Mouse (Mus musculus): ENCODE data around the gene Add3. TPM values are rescaled to one million over a fixed set of nuclear protein-coding genes. Genes with fewer than 3 reads are reported as not detected.

Gene Add3
- 10 to 100 TPM; 93.4 to 93.5 TPM for total RNA-seq (2021)

DNA sequence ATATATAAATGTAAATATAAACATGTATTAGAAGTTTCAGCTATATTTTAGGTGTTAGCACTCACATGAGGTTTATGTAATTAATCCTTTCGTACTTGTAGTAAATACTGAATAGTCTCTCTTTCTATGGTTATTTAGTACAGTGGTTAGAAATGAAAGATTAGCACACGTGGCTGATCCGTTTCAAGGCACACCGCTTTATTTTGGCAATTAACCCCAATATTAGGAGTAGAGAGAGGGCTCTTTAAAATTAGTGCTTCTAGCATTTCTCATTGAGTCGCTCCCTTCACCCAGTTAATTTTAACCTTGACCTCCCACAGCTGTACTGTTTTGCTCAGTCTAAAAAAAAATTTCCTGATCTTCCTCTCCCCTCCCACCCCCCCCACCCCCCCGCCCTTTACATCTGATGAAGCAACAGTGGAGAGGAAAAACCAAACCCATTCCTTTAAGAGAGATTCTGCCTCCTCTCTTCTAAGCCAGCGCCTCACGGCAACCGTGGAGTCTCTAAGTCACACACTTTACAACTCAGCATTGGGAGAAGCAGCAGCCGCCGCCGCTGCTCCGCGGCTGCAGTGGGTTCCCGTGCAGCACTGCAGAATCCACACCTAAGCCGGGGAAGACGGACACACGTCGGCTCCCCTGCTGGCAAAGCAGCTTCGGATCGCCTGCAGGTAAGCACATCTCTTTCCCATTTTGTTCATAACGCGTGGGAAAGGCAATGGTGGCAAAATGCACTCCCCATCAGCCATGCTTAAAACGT, at the start of gene Add3:
Gene Add3, plus strand, starts transcription at position 400 of the 760 bp plus-strand sequence.
- peak; percentile 25 for DNase-seq
- intact Hi-C loops (cut with DNase I) = loop anchor here (5.0 kb wide), 1 partner anchor 103 kb away; no protein-coding TSS in a partner anchor

DNA sequence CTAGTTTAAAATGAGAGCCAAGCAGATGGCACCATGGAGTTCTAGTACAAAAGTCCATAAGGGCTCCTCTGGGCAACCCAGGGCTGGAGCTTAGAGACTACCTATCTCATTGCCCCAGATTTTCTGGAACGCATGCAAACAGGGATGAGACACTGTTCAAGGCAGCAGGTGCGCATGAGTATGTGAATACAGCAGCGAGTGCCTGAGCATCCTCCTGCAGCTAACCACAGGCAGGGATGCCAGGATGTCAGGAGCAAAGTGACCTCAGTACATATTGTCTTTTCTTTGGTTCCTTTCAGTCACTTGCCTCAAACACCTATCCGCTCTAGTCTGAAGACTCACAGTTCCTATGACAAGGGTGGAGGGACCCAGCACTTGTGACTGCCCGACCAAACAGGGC, 49.6 kb upstream of the Add3 start:
- intact Hi-C loops (cut with DNase I) = no loop called here
- no peak for DNase-seq

DNA sequence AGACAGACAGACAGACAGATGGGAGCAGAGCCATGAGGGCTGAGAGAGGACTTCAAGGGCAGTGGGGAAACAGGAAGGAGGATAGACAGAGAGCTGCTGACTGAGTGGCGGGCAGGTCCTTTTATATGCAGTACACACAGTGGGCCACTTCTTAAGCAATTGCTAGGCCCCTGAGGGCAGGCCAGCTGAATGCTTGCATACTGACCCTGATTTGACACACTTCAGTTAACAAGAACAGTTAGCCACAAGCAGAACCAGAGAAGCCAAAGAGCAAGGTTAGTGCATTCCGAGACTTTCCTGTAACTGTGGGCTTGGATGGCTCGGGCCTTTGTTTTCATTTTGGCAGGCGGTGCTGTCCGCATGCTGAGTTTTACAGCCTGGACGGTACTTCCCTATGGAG, 48.0 kb upstream of the Add3 start:
- intact Hi-C loops (cut with DNase I) = no loop called here
- DNase-seq = no peak

DNA sequence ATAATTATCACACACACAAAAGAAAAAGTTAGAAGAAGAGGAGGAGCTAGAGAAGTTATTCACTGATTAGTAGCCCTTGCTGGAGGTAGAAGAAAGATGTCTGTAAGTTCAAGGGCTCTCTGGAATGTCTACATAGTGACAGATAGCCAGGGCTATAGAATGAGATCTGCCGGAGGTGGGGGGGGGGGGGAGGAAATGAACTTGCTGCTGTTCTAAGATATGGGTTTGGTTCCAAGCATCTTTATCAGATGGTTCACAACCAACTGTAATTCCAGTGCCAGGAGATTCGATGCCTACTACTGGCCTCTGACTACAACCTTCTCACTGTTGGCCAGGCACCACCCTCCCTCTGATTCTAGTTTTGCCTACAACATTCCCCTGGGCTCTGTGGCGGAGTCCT, 46.9 kb upstream of the Add3 start:
- DNase-seq = no peak
- intact Hi-C loops (cut with DNase I) = no loop called here

DNA sequence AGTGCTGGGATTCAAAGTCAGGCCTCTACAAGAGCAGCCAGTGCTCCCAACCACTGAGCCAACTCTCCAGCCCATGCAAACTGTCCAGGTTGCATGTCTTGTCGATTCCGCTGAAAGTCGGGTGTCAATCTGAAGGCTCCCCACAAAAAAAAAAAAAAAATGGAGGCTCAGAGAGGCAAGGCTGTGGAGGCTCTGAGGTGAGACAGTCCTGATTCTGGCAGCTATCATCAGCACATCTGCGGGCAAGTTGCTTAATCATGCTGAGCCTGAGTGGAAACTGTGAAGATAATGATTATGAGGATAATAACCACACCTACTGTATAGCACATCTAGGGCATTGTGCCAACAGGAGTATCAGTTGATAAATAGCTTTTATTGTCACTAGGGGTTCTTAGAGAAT, 45.6 kb upstream of the Add3 start:
- DNase-seq = no peak
- intact Hi-C loops (cut with DNase I) = no loop called here

DNA sequence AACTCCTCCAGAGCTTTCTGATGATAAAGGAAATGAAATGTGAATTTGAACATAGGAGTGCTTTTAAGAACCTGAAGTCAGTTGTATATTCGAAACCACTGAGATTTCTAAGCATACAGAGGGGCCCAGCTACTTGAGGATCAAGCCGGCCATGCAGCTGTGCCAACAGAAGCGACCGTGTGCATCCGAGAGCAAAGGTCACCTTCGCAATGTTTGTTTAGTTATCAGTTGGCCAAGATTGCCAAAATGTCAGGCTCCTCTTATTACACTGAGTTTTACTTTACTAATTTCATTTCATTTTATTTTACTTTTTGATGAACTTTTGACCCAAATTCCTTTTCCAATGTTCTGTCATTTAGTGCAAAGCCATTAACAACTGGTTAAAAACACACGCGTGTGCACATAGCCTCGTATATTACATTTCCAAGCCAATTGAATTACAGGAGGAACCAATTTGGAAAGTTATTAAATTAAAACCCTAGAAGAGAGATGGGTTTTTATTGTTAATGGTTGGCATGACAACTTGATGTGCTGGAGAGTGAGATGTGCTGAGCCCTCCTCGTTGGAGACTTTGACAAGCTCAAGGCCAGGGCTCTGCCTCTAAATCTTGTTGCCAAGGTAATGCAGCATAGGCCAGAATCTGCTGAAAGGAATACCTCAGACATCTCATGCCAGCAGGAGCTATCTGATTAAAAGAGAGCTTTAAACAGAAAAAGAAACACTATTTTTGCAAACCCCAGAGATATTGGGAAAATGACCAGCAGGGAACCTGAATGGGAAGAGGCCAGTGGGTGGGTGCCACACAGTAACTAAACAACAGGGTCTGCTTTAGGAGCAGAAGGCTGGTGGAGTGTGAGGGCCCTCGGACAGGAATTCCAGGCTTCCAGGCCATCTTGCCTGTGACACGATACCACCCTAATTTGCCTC, 38.6 kb upstream of the Add3 start:
- no peak for DNase-seq
- intact Hi-C loops (cut with DNase I) = no loop called here

DNA sequence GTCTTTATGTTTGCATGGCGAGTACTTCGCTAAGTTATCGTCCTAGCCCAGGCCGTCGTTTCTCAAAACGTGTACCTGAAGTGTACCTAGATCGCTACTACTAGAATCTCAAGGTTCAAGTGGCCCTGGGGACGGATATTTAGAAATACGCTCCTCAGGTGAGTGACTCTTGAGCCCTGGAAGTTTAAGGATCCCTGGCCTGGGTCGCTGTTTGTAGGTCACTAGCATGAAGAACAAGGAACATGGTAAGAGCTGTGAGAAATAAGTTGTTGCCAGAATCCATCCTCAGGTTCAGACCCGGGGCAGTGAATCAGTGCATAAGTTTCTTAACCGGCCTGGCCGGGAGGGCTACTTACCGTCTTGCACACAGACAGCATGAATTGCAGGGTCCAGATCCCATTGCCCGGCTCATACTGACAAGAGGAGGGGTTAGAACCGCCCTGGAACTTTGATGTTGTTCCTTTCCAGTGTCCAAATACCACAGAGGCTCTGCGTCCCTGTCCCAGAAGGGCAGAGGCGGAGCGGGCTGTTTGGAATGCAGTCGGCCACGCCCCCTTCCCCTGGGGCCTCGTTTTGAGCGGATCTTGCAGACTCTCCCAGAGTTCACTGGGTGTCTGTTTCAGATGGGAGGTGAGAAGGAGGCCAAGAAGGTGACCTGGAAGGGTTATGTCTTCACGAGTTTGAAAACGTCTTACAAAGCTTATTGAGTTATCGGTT, 34.7 kb upstream of the Add3 start:
- peak; percentile 41 for DNase-seq
- intact Hi-C loops (cut with DNase I) = no loop called here

DNA sequence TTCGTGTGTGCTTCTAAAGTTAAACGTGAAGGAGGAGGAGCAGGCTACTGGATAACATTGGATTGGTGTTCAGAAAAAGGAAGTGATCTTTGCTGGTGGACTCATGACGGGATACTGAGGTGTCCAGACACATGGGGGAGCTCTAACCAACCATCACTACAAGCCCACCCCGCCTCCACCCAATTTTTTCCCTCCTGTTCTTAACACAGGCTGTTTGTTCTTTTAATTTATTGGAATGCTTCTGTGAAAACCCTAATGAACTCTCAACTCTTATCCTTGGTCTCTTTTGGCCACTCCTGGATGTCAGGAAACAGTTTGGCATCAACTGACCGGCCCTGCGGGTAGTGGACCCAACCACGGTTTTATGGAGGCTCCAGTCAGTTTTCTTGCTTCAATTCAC, 33.3 kb upstream of the Add3 start:
- DNase-seq = no peak
- intact Hi-C loops (cut with DNase I) = no loop called here

DNA sequence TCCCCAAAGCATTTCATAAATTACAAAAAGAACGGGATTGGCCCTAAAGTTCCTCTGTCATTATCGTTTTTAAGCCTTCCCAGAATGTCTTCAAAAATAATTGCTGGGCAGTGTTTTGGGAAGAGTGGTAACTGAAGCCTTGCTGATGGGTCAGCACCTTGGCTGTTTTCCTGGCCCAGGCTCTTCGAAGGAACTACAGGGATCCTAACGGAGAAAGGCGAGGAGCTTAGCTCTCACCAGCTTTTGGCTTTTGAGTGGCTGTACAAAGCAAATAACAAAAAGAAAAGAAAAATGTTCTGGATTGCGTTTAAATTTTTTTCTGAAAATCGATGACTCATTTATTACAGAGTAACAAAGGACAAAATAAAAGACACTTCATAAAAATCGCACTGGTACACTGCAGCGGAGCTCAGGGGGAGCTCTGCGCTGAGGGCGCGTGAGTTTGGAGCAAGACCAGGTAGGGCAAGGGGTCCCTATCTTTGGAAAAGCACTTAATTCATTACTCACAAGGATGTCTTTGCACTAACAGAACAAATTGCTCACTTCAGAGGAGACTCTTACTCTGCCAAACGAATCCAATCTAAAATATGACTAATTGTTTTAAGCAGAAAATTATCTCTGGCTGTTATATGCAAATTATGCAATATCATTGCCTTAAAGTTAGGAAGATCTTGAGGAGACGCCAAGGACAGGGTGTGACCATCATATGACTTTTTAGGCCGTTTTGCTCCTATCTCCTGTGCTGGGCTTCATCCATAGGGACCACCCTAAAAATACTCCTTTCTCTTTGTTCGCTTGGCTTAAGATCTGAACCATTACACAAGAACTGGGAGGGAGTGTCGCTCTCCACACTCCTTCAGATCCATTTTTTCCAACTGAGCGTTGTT, 32.6 kb upstream of the Add3 start:
- intact Hi-C loops (cut with DNase I) = no loop called here
- no peak for DNase-seq

DNA sequence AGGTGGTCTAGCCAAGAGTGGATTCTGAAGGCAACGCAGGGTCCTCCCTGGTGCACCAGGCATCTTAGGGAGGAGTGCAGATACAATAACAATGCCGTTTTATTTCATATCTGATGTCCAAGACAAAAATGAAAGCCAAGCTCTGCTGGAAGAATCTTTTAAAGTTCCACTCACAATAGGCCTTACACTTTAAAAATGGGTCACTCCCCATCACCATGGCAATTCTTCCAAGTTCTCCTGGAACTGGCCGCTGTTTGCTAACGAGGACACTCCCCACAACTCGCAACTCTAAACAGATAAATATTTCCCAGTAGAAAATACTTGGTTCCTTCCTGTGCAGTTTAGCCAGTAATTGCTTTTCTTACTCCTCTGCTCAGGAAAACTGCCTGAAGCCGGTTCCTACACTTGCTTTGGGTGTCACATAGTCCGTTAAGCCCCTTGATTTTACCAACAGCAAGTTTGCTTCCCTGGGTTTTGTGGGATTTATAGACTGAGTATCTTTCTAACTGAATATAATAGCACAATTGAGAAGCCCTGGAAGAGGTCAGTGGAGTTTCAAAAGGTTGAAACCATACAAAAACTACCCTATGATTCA, 28.1 kb upstream of the Add3 start:
- no peak for DNase-seq
- intact Hi-C loops (cut with DNase I) = no loop called here

DNA sequence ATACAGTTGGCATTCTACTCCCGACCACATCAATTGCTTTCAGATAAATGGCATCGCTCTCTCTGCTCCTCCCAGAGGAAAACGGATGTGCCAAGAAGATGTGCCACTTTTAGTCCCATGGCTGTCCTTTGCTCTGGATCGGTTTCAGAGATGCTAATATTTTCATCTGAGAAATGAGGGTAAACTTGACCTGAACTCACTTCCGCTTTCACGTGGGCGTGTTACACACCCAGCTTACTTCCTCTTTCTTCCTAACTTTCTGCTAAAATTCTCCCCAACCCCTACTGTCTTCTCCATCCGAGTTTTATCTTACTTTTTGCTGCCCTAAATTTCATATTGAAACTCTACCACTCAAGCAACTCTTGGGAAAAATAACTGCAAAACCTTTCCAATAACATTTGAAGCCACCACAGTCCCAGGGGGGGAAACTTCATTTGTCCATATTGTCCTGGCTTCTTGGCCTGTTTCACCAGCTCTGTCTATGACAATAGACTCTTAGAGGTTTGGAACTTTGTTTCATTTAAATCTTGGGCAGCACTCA, 20.9 kb upstream of the Add3 start:
- DNase-seq = no peak
- intact Hi-C loops (cut with DNase I) = no loop called here

DNA sequence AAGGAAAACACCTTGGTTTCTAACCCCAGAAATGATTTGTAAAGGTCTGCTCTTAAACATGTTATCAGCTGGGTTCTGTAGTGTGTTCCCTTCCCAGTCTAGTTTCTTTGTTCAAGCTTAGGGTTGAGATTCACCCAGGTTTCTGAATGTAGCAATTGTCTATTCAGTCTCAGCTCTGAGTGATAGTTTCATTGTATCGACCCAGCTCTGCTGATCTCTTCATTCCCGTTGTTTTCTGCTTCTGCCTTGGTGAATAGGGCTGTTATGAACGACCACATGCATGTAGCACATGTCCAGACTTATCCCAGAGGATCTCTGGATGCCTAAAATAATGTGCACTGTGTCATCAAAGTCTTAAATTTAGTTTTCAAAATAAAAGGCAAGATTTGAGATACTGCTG, 19.8 kb upstream of the Add3 start:
- intact Hi-C loops (cut with DNase I) = no loop called here
- no peak for DNase-seq

DNA sequence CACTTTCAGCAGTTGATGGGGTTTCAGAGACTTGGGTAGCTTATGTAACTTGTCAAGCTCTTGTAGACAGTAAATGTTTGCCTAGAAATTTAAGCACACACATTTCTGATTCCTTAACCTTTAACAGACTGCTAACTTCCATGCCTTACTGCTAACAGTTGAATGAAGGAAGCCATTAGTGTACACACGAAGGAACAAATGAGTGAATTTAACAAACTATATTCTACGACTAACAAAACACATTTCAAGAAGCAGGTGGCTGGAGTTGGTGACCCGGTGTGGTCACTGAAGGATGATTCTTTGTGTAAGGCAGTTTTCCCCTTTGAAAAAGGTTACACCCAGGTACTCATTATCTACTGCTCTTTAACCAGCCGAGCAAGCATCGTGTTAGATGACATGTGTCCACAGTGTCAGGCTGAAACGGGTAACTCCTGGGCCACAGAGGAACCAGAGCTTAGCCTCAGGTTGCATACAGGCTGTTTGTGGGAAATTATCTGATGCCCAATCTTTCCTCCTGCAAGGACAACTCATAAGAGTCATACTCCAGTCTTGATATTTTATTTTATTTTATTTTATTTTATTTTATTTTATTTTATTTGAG, 17.5 kb upstream of the Add3 start:
- intact Hi-C loops (cut with DNase I) = no loop called here
- no peak for DNase-seq

DNA sequence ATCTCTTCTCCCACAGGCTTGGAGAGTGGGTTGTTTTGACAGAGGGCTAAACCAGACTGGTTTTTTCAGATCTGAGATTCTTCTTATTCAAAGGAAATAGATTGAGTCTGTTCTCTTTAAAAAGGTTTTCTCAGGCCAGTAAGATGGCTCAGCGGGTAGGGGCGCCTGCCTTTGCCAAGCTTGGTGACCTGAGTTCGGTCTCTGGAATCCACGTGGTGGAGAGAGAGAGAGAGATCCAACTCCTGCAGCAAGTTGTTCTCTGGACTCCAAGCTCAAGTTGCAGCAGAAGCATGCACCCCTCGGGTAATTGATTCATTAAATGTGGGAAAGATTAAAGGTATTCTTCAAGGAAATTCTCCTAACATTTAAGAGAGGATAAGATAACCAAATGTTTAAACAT, 16.9 kb upstream of the Add3 start:
- DNase-seq = no peak
- intact Hi-C loops (cut with DNase I) = no loop called here

DNA sequence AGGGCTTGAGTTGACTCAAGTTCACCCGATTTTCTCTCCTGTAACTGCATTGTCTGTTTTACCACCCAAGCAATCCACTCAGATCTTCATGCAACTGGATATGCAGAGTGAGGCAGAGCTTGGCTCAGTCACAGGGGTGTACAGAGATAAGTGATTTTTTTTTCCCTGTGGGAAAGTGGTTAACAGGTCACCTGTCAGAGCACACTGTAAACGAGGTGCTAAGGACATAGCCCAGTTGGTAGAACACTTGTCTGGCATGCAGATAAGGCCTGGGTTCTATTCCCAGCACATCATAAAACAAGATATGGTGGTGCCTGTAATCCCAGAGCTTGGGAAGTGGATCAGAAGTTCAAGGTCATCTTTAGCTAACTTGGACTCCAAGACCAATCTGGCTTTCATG, 14.6 kb upstream of the Add3 start:
- intact Hi-C loops (cut with DNase I) = no loop called here
- no peak for DNase-seq

DNA sequence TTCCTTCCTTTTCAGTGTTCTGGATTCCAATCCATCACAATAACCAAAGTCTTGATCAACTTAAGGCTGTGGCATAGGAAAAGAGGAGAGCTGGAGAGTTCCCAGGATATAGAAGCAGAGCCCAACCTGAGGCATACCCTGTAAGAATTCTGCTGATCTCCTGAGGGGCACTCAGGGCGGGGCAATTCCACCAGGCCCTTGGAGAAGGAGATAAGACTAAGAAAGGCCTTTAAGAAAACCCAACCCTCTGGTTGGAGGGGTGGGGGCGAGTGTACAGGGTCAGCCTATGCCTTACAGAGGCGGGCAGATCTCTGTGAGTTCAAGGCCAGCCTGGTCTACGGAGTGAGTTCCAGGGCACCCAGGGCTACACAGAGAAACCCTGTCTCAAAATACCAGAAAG, 13.7 kb upstream of the Add3 start:
- no peak for DNase-seq
- intact Hi-C loops (cut with DNase I) = no loop called here

DNA sequence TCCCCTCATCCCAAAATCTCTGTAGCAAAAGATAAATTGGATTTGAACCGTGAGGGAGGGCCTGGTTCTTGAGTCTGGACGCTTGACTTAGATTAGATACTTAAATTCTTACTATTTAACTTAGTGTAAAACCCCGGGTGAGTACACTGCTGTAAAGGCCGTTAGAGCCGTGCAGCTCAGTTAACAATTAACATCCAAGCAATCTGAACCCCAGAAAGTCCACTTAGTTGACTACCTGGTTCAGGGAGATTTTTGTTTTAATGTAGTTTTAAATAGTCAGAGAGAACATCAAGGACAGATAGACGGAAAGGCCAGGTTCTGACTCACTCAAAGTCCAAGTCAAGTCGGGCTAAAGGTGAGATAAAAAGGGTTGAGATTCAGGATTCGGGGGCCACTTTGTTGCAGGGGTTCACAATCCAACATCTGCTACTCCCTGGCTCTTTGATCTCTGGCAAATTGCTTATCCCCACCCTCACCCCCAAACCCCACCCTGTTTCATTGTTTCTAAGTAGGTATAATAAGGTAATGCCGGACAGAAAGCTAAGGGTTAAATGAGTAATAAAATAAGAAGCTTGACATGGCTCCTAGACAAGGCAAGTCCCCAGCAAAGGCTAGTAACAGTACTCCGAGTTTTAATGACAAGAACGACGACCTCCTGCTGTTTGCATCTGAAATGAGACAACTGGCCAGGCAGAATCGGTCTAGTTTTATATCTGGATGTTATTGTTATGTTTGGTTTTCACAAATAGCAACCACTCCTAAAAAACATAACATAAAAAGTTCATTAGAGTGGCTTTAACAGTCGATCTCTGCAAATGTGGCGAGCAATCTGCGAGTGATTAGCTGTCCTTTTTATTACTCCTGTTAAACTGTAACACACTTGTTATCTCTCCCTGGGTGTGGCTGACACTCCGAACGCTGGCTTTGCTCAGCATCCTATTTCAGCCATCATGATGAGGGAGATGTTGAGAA, 12.6 kb upstream of the Add3 start:
- intact Hi-C loops (cut with DNase I) = no loop called here

More for the DNA sequence above, 12.6 kb upstream of the Add3 start:
- DNase-seq = no peak

Data from left cerebral cortex, postnatal 4 days (tissue).